Mouse (Mus musculus) ES-E14 (cell line): Measurements from ENCODE around the gene Adgrl3.

ENCODE experiments used
- HCFC1 ChIP-seq: IDR thresholded peaks from 2 replicates; pipeline ENCODE4 v1.6.1; 2012; ENCODE audit warnings: low read length, inconsistent platforms, borderline replicate concordance; ENCODE audit not compliant: insufficient read depth
- MAFK ChIP-seq: IDR thresholded peaks from 2 replicates; pipeline ENCODE4 v1.6.1; 2014; ENCODE audit warnings: mild to moderate bottlenecking, low read depth, low read length, inconsistent platforms; ENCODE audit not compliant: insufficient read depth

DNA sequence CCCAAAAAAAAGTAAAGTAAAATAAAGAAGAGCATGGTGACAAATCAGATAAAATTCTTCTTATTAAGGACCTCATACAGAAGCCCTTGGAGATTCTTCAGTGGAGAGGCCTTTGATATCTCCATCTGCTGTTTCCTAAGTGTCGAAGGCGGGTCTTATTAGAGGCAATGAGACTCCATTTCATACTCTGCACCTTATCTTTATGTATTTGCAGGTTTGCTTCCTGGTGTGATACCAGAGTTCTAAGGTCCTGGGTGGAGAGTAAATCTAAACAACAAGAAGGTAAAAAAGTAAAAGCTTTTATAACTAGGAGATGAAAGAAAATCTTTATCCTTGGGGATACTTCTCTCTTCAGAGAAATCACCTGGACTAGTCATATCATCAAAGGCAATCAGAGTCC lies 817.9 kb downstream of the Adgrl3 start:
- TF ChIP-seq HCFC1, result no peak
- no peak for TF ChIP-seq MAFK
